Mouse (Mus musculus): Measurements from ENCODE around the gene Mrpl10.
A peak's percentile ranks its signal among the peaks of the same experiment; 100 is the strongest.

Gene Mrpl10

GRCm38 (mm10) chr11:97069333-97069732, 28.0 kb downstream of the Mrpl10 start:
- no peak for DNase-seq (ENCODE audit: low read depth, low spot score)

- DNase-seq (ENCODE audit: low read depth, low spot score), result no peak
Measured at GRCm38 (mm10) chr11:97069770-97070169, 28.4 kb downstream of the Mrpl10 start.

GRCm38 (mm10) chr11:97071129-97071528, 29.8 kb downstream of the Mrpl10 start:
- no peak for DNase-seq (ENCODE audit: low read depth, low spot score)

GRCm38 (mm10) chr11:97072533-97072932, 31.2 kb downstream of the Mrpl10 start:
- peak; percentile 82 for DNase-seq (ENCODE audit: low read depth, low spot score)

GRCm38 (mm10) chr11:97074235-97074634, 32.9 kb downstream of the Mrpl10 start:
- no peak for DNase-seq (ENCODE audit: low read depth, low spot score)

- peak; percentile 49 for DNase-seq (ENCODE audit: low read depth, low spot score)
Measured at GRCm38 (mm10) chr11:97078751-97079150, 37.4 kb downstream of the Mrpl10 start.

GRCm38 (mm10) chr11:97080291-97080690, 38.9 kb downstream of the Mrpl10 start:
- DNase-seq (ENCODE audit: low read depth, low spot score), result no peak

GRCm38 (mm10) chr11:97082977-97083376, 41.6 kb downstream of the Mrpl10 start:
- DNase-seq (ENCODE audit: low read depth, low spot score), result peak; percentile 58

GRCm38 (mm10) chr11:97083401-97084140, 42.2 kb downstream of the Mrpl10 start:
- DNase-seq (ENCODE audit: low read depth, low spot score), result peak; percentile 76

GRCm38 (mm10) chr11:97084821-97085505, 43.6 kb downstream of the Mrpl10 start:
- DNase-seq (ENCODE audit: low read depth, low spot score), result no peak

GRCm38 (mm10) chr11:97086365-97086764, 45.0 kb downstream of the Mrpl10 start:
- no peak for DNase-seq (ENCODE audit: low read depth, low spot score)

DNA sequence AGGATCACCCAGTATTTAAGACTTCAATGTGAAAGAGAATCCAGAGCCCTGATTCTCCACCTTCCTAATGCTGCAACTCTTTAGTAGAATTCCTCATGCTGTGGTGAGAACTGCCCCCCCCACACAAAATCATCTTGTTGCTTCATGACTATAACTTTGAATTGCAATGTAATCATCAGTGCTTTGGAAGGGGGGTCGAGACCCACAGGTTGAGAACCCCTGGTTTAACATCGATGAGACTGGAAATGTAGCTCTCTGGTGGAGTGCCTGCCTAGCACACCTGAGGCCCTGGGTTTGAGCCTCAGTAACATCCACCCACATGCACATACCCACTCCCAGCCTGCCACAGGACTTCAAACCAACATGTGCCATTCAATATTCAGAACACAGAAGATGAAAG, 53.2 kb downstream of the Mrpl10 start:
- no peak for DNase-seq (ENCODE audit: low read depth, low spot score)

GRCm38 (mm10) chr11:97098791-97099190, 57.4 kb downstream of the Mrpl10 start:
- DNase-seq (ENCODE audit: low read depth, low spot score), result no peak
